Mouse (Mus musculus) urinary bladder, adult 2 months (tissue): Measurements from ENCODE around the gene Nod2. TPM values are rescaled to one million over a fixed set of nuclear protein-coding genes. Genes with fewer than 3 reads are reported as not detected.

Source experiments
- polyA plus RNA-seq: library from polyadenylated mRNA; depleted of rRNA; stranded (reverse); fragments of >200 nt; gene quantifications from 2 replicates; pipeline ENCODE4 v1.2.3, GENCODE M21; 2012; rRNA removed

The Nod2 gene
- polyA plus RNA-seq, 1 experiment = 0.47 TPM

Other genes starting within 250 kb of the Nod2 start
- 65.2 and 90.3 TPM in 2 replicates for gene Nkd1, start 126.0 kb upstream of the Nod2 start, polyA plus RNA-seq
- 3.0 TPM in 2 replicates for gene Snx20, start 11.2 kb upstream of the Nod2 start, polyA plus RNA-seq
- 10.7 and 12.2 TPM in 2 replicates for gene Cyld, start 49.7 kb downstream of the Nod2 start, polyA plus RNA-seq